In the genomic region with DNA sequence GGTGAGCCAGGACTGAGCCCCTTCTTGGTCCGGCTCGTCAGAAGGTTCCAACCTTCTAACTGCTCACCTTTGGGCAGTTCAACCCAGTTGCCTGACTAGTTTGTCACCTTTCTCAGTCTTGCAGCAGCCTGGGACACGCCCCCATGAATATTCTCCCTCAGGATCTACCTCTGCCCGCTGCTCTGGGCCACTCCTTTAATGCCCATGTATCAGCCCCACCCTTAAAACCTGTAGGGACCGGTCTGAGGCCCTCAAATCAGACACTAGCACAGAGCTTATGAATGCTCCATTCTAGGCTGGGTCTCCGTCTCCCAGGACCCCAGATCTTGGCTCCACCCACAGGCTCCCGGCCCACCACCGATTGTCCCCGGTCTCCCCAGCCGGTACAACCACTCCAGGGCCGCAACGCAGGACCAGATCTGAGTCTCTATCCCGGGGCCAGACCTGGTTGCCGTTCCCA, we compare ENCODE assay signal across 8 mouse cellular contexts. TPM values are rescaled to one million over a fixed set of nuclear protein-coding genes. Genes with fewer than 3 reads are reported as not detected.
DNase-seq lines count a peak whose midpoint lies in the region; ATAC-seq and TF ChIP-seq lines count a peak whose summit lies in the region.

No protein-coding gene starts in this region.

- H3K9ac ChIP-seq in embryonic facial prominence, embryonic 13.5 days = peak overlapping the region; percentile 74
- peak overlapping the region; percentile 58 for H3K9ac ChIP-seq in kidney, embryonic 16.5 days (replicated peaks; ENCODE audit: low read length)
- H3K9ac ChIP-seq in midbrain, embryonic 12.5 days (replicated peaks) = peak overlapping the region; percentile 81

- peaks cover 40% of the 10 kb centered on the region for H3K4me1 ChIP-seq in embryonic facial prominence, embryonic 13.5 days
- H3K4me1 ChIP-seq in kidney, embryonic 16.5 days (ENCODE audit: insufficient read depth, low read length) = peaks cover 39% of the 10 kb centered on the region
- peaks cover 54% of the 10 kb centered on the region for H3K4me1 ChIP-seq in midbrain, embryonic 12.5 days

- H3K9me3 ChIP-seq in embryonic facial prominence, embryonic 13.5 days = no peaks in the 10 kb centered on the region
- no peaks in the 10 kb centered on the region for H3K9me3 ChIP-seq in kidney, embryonic 16.5 days (ENCODE audit: low read length)
- H3K9me3 ChIP-seq in midbrain, embryonic 12.5 days = no peaks in the 10 kb centered on the region

- DNase-seq in layer of hippocampus, adult 2 months (ENCODE audit: low spot score in 2 of 2) = no peak
- DNase-seq in layer of hippocampus, postnatal 36 days = no peak
- no peak for DNase-seq in gastrocnemius, postnatal 4 days (ENCODE audit: low spot score in 2 of 2)
- DNase-seq in cerebellum, adult 18-20 months = no peak
- no peak for DNase-seq in thymus, postnatal 14 days

- ATAC-seq in embryonic facial prominence, embryonic 13.5 days (ENCODE audit: insufficient number of reproducible peaks, insufficient read depth, low FRiP score, low TSS enrichment, low read depth) = peak; percentile 50
- ATAC-seq in kidney, embryonic 16.5 days (ENCODE audit: low FRiP score, low TSS enrichment) = peak; percentile 40
- peak; percentile 62 for ATAC-seq in midbrain, embryonic 12.5 days (ENCODE audit: low FRiP score, low read depth)

- TF ChIP-seq CTCF in layer of hippocampus, adult 2 months (conservative IDR thresholded peaks at IDR 0.05) = no peak

- H3K27me3 ChIP-seq in embryonic facial prominence, embryonic 13.5 days = no peaks in the 10 kb centered on the region
- H3K27me3 ChIP-seq in kidney, embryonic 16.5 days (ENCODE audit: insufficient read depth, low read length) = no peaks in the 10 kb centered on the region
- H3K27me3 ChIP-seq in midbrain, embryonic 12.5 days = no peaks in the 10 kb centered on the region

- peak overlapping the region; percentile 77 for H3K4me3 ChIP-seq in layer of hippocampus, adult 2 months
- peak overlapping the region; percentile 83 for H3K4me3 ChIP-seq in embryonic facial prominence, embryonic 13.5 days
- peak overlapping the region; percentile 54 for H3K4me3 ChIP-seq in kidney, embryonic 16.5 days (ENCODE audit: low read length)
- peak overlapping the region; percentile 76 for H3K4me3 ChIP-seq in midbrain, embryonic 12.5 days

- H3K36me3 ChIP-seq in embryonic facial prominence, embryonic 13.5 days = peaks cover 47% of the 10 kb centered on the region
- peaks cover 39% of the 10 kb centered on the region for H3K36me3 ChIP-seq in kidney, embryonic 16.5 days (ENCODE audit: insufficient read depth, low read length)
- H3K36me3 ChIP-seq in midbrain, embryonic 12.5 days = peaks cover 45% of the 10 kb centered on the region

- peak overlapping the region; percentile 88 for H3K27ac ChIP-seq in layer of hippocampus, adult 2 months
- H3K27ac ChIP-seq in embryonic facial prominence, embryonic 13.5 days = peak overlapping the region; percentile 29
- peak overlapping the region; percentile 3; the same call in 1 of the 2 replicates for H3K27ac ChIP-seq in kidney, embryonic 16.5 days (ENCODE audit: low read length)
- peak overlapping the region; percentile 49 for H3K27ac ChIP-seq in midbrain, embryonic 12.5 days (replicated peaks)

- H3K4me2 ChIP-seq in embryonic facial prominence, embryonic 13.5 days = peak overlapping the region; percentile 93
- H3K4me2 ChIP-seq in kidney, embryonic 16.5 days (replicated peaks; ENCODE audit: low read depth, low read length) = peak overlapping the region; percentile 84
- H3K4me2 ChIP-seq in midbrain, embryonic 12.5 days (replicated peaks) = peak overlapping the region; percentile 92

- 4% methylated on average over 14 of the region's 14 CpGs for WGBS in embryonic facial prominence, embryonic 13.5 days
- 10% methylated on average over 14 of the region's 14 CpGs for WGBS in kidney, embryonic 16.5 days
- WGBS in midbrain, embryonic 12.5 days = 11% methylated on average over 14 of the region's 14 CpGs

RNA-seq across cellular contexts. Expression of a gene that starts 0.6 kb away (rescaled TPM):
- 100 to 1,000 TPM; 342 to 353 TPM for total RNA-seq in layer of hippocampus, adult 2 months (2021)
- 100 to 1,000 TPM; 372 to 375 TPM for total RNA-seq in layer of hippocampus, postnatal 36 days (2021)
- 936 and 1,128 TPM in 2 replicates for polyA plus RNA-seq in embryonic facial prominence, embryonic 13.5 days (2015; fragmentation: Nextera tagmentation; extraction: Ambion mirVana)
- polyA plus RNA-seq in kidney, embryonic 16.5 days (2015; fragmentation: Nextera tagmentation; extraction: Ambion mirVana) = 1,042 and 1,047 TPM in 2 replicates
- 688 and 721 TPM in 2 replicates for polyA plus RNA-seq in midbrain, embryonic 12.5 days (2016; fragmentation: Nextera tagmentation; extraction: Ambion mirVana)
- total RNA-seq in gastrocnemius, postnatal 4 days (2021) = 1,000 to 10,000 TPM in 1 of 2 experiments, 100 to 1,000 TPM in 1; 1,000 to 1,132 TPM

RNA-seq across cellular contexts. Expression of a gene that starts 3.1 kb away (rescaled TPM):
- 10 to 100 TPM; 32.3 to 35.8 TPM for total RNA-seq in layer of hippocampus, adult 2 months (2021)
- 10 to 100 TPM; 36.6 to 37.2 TPM for total RNA-seq in layer of hippocampus, postnatal 36 days (2021)
- polyA plus RNA-seq in embryonic facial prominence, embryonic 13.5 days (2015; fragmentation: Nextera tagmentation; extraction: Ambion mirVana) = 34.4 and 34.9 TPM in 2 replicates
- polyA plus RNA-seq in kidney, embryonic 16.5 days (2015; fragmentation: Nextera tagmentation; extraction: Ambion mirVana) = 36.2 and 36.7 TPM in 2 replicates
- 24.0 and 25.8 TPM in 2 replicates for polyA plus RNA-seq in midbrain, embryonic 12.5 days (2016; fragmentation: Nextera tagmentation; extraction: Ambion mirVana)
- 10 to 100 TPM; 17.4 to 17.9 TPM for total RNA-seq in gastrocnemius, postnatal 4 days (2021)

RNA-seq across cellular contexts. Expression of a gene that starts 6.4 kb away (rescaled TPM):
- under 1 TPM; 0.27 to 0.33 TPM for total RNA-seq in layer of hippocampus, adult 2 months (2021)
- under 1 TPM; 0.12 to 0.13 TPM for total RNA-seq in layer of hippocampus, postnatal 36 days (2021)
- 1.4 and 1.5 TPM in 2 replicates for polyA plus RNA-seq in embryonic facial prominence, embryonic 13.5 days (2015; fragmentation: Nextera tagmentation; extraction: Ambion mirVana)
- 1.1 and 1.2 TPM in 2 replicates for polyA plus RNA-seq in kidney, embryonic 16.5 days (2015; fragmentation: Nextera tagmentation; extraction: Ambion mirVana)
- polyA plus RNA-seq in midbrain, embryonic 12.5 days (2016; fragmentation: Nextera tagmentation; extraction: Ambion mirVana) = 1.3 and 1.6 TPM in 2 replicates
- total RNA-seq in gastrocnemius, postnatal 4 days (2021) = under 1 TPM; 0.34 to 0.52 TPM

RNA-seq across cellular contexts. Expression of a gene that starts 9.8 kb away (rescaled TPM):
- 10 to 100 TPM; 69.2 to 72.8 TPM for total RNA-seq in layer of hippocampus, adult 2 months (2021)
- total RNA-seq in layer of hippocampus, postnatal 36 days (2021) = 10 to 100 TPM; 49.8 to 51.5 TPM
- polyA plus RNA-seq in embryonic facial prominence, embryonic 13.5 days (2015; fragmentation: Nextera tagmentation; extraction: Ambion mirVana) = 7.8 and 10.2 TPM in 2 replicates
- 4.1 and 4.3 TPM in 2 replicates for polyA plus RNA-seq in kidney, embryonic 16.5 days (2015; fragmentation: Nextera tagmentation; extraction: Ambion mirVana)
- polyA plus RNA-seq in midbrain, embryonic 12.5 days (2016; fragmentation: Nextera tagmentation; extraction: Ambion mirVana) = 4.5 and 4.6 TPM in 2 replicates
- 10 to 100 TPM; 22.1 to 26.9 TPM for total RNA-seq in gastrocnemius, postnatal 4 days (2021)

RNA-seq across cellular contexts. Expression of a gene that starts 11.0 kb away (rescaled TPM):
- not detected for total RNA-seq in layer of hippocampus, adult 2 months (2021)
- total RNA-seq in layer of hippocampus, postnatal 36 days (2021) = not detected
- not detected in 2 replicates for polyA plus RNA-seq in embryonic facial prominence, embryonic 13.5 days (2015; fragmentation: Nextera tagmentation; extraction: Ambion mirVana)
- not detected in 2 replicates for polyA plus RNA-seq in kidney, embryonic 16.5 days (2015; fragmentation: Nextera tagmentation; extraction: Ambion mirVana)
- not detected in 2 replicates for polyA plus RNA-seq in midbrain, embryonic 12.5 days (2016; fragmentation: Nextera tagmentation; extraction: Ambion mirVana)
- not detected for total RNA-seq in gastrocnemius, postnatal 4 days (2021)

Comparison
In these comparisons a context has a peak if more than half of its experiments do, and no peak if none do; other contexts are left out.
1. H3K27ac ChIP-seq: peak in every context shown above with its lines; median percentile 88 in layer of hippocampus, adult 2 months; 49 in midbrain, embryonic 12.5 days; 29 in embryonic facial prominence, embryonic 13.5 days; 3 in kidney, embryonic 16.5 days.